Mouse (Mus musculus) MN1 (cell line): ENCODE data around the gene Gmnc.

Experiments
- DNase-seq: peaks from one replicate; pipeline ENCODE4 v3.0.0-alpha.2; 2016; ENCODE audit warnings: low spot score

Gmnc gene

GRCm38 (mm10) chr16:26991477-26992300 is at the start of gene Gmnc:
TSS of gene Gmnc (minus strand) at chr16:26991652.
- no peak for DNase-seq

DNA sequence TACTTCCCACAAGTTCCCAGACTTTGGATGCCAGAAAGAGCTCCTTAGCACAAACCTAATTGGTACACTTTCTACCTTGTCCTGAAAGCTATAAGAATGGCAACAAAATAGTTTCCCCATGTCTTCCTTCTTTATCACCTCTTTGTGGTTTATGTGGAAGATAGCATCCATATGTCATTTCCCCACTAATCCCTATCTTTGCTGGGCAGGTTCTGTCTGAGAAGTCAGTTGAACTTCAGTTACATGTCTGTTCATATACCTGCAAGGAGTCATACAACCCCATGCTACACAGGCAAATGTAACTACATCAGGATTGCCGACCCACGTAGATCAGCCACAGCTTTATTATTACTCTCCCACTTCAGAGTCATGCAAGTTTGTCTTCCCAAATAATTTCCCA is 35.8 kb upstream of the Gmnc start:
- DNase-seq: no peak

- DNase-seq: no peak
Observed at GRCm38 (mm10) chr16:27026226-27026625, 34.8 kb upstream of the Gmnc start.

- no peak for DNase-seq
Observed at GRCm38 (mm10) chr16:27022746-27023145, 31.3 kb upstream of the Gmnc start.

DNA sequence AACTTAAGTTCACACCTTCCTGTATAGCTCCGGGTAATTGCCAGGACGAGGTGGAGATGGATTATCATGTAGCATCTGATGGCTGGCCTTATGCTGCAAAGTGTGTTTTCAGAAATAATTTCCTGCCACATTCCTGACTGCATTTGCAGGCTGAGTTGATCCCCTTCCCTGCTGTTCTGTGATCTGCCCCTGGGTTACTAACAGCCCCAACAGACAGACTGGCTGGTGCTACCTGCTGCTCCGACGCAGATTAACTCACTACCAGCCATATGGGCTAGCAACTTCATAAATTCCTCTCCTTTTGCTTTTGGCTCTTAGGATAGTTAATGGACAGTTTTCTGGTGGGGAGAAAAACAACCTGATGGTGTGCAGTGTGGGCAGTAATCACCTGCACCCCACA is 25.9 kb upstream of the Gmnc start:
- DNase-seq: no peak

DNA sequence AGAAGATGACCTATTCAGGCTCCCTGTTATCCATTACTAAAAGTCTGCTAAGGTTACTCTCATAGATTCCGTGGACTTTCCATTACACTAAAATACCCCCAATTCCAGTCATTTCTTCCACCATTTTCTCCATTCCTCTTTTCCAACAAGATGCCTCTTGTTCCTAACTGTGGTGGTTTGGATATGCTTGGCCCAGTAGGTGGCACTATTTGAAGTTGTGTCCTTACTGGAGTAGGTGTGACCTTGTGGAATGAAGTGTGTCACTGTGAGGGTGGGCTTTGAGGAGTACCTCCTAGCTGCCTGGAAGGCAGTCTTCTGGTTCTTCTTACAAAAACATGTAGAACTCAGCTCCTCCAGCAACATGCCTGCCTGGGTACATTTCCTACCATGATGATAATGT is 11.3 kb upstream of the Gmnc start:
- DNase-seq: no peak

- no peak for DNase-seq
Observed at GRCm38 (mm10) chr16:26999563-26999962, 8.1 kb upstream of the Gmnc start.

DNA sequence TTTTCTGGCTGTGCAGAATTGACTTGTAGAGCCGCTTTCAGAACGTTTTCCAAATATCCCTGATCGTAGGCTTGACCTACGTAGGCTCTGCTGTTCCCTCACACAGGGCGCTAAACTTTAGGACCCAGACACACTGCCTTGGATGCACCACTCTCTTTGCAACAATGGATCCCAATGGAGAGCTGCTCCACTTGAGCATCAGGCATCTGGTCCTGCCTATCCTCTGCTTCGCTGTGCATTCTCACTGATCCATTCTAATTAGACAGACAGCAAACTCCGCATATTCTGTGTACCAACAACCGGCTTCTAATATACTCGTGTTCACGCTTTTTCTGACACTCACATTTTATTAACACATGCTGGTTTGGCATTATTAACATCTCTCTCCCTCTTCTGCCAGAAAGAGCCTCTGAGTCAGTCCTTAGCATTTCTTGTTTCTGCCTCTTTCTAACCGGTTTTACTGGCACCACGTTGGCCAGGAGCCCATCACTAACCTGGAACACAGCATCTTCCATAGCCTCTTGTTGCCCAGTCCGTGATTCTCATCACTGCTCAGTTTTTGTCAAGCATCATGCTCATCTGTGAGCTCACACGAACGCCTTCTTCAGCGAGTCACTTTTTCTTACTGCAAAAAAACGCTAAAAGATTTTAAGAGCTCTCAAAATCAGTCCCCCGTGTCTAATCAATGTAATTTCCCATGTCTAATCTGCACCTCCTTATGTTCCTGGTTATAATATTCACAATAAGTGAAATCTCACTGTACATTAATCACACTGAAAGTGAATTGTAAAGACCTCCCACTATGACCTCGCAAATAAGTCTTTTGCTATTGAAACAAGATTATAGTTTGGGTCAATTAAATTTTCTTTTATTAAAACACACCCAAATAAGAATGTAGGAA is 1.8 kb downstream of the Gmnc start:
- no peak for DNase-seq

DNA sequence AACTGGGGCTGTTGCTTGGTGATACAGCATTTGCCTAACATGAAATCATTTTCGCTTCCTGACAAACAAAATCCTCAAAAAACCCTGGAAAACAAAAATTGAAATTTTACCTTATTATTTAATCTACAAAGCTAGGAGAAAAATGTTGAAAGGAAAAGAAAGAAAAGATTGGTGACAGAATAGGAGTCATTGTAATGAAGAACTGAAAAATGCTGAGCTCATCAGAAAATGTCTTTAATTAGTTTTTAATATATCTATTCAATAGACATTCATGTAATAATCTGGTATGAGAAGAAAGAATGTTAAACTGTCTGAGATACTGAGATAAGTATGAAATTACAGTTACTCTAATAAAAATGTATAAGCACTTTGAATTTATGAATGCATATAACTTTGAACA is 3.3 kb downstream of the Gmnc start:
- no peak for DNase-seq

DNA sequence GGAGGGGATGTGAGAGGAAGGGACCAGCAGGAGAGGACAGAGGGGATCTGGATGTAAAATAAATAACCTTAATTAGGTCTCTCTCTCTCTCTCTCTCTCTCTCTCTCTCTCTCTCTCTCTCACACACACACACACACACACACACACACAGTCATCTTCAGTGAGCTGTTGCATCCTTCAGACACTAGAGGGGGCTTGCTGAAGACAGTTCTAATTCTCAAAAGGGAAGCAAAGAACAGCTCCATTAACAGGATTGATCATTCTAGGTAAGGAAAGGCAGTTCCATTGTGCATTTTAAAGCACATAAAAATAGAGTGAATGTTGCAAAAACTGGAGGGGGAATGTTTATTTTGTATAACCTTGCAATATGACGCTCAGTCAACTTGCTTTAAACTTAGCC is 5.7 kb downstream of the Gmnc start:
- no peak for DNase-seq

DNA sequence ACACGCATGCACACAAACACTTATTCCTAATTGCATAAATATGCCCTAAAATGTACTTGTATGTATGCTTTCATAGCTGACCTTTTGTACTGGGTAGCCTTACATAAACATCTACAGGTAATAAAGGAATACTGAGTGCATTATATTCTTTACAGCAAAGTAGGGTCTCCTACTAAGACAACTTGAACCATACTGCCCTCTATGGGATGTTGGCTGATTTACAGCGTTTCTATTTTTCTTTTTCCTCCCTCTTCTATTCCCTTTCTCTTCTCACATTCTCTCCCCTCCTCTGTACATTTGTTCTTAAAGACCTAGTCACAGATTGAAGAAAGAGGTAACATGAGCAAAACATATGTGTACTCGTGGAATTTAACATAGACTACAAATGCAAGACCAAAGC is 9.3 kb downstream of the Gmnc start:
- DNase-seq: no peak

- DNase-seq: no peak
Observed at GRCm38 (mm10) chr16:26967967-26968366, 23.5 kb downstream of the Gmnc start.

GRCm38 (mm10) chr16:26966830-26967229 is 24.6 kb downstream of the Gmnc start:
- DNase-seq: no peak

DNA sequence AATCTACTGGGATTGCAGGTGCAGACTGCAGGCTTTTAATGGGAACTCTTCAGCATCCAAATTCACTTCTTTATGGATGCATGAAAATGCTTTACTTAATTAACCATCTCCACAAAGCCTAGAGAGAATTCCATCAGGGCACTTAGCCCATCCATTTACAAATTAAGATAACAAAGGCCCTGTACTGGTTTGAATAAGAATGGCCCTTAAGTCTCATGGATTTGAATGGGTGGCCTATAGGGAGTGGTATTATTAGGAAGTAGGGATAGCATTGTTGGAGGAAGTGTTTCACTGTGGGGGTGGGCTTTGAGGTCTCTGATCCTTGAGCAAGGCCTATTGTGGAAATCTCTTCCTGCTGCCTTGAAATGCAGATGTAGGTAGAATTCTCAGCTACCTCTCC is 29.5 kb downstream of the Gmnc start:
- no peak for DNase-seq

DNA sequence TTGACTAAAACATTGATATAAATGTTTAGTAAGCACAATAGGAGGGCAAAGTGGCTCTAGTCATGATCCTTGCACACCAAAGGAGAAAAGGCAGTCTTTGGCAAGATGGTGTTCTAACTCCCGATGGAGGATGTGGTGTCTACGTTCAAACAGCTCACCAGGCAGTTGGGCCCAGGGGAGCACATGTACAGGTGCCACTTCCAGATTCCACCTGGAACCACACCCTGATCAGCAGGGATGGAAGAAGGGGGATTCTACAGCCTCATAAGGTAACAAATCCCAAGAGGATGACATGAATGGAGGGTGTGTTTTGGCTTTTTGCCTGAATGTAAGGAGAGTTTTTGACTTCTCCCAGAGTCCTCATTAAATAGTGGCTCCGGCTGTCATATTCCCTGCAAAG is 39.9 kb downstream of the Gmnc start:
- DNase-seq: no peak

GRCm38 (mm10) chr16:26950209-26950608 is 41.2 kb downstream of the Gmnc start:
- DNase-seq: no peak

GRCm38 (mm10) chr16:26903968-26904367 is 87.5 kb downstream of the Gmnc start:
- no peak for DNase-seq

DNA sequence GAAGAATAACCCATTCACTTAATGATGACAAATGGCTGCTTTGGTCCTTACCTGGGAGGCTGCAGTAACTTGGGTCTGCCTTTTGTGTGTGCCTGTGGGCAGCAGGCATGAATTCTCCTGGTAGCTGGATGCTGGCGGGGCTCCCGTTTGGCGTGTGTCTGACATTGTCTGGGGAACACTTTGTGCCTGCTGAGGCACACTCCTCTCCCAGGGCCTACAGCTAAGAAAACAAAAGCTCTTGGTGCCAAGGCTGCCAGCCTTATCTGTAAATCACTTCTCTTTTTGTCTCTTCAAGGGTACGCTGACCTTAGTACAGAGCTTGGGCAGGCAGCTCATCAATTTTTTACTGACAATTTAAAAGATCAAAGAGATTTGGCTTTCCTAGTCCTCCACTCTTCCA is 90.0 kb downstream of the Gmnc start:
- DNase-seq: no peak

DNA sequence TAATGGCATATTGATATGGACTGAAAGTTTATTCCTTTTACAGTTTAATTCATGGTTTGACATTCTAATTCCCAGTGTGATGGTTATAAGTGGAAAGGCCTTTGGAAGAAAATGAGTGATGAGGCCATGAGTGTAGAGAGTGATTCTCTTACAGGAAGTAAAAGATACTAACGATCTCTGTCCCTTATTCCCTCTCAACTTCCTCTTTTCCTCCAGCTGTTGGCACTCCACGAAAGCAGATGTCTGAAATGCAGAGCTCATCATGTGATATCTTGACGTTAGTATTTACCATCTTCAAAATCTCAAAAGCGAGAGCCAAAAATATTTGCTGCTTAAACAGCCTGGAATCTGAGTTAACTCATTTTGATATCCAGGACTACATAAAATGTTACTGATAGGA is 105.1 kb downstream of the Gmnc start:
- DNase-seq: no peak

GRCm38 (mm10) chr16:26876885-26877284 is 114.6 kb downstream of the Gmnc start:
- DNase-seq: no peak
